Mouse (Mus musculus): ENCODE data around the gene Aldob.

GRCm38 (mm10) chr4:49581256-49581655 is 31.9 kb upstream of the Aldob start:
- TF ChIP-seq CTCF (IDR thresholded peaks at IDR 0.05; ENCODE audit: low read depth, low read length), result no peak
- TF ChIP-seq EP300 (IDR thresholded peaks at IDR 0.05; ENCODE audit: insufficient read depth, low read depth, low read length), result no peak
- no peak for TF ChIP-seq POLR2A (IDR thresholded peaks at IDR 0.05; ENCODE audit: insufficient read depth, low read length)
